Mouse (Mus musculus) ovary, postnatal 14 days (tissue): Measurements from ENCODE around the gene Wnt7a.
A peak's percentile ranks its signal among the peaks of the same experiment; 100 is the strongest.

Experiments
- DNase-seq: peaks from one replicate; pipeline ENCODE4 v3.0.0; 2022; ENCODE audit warnings: low spot score

The Wnt7a gene

DNA sequence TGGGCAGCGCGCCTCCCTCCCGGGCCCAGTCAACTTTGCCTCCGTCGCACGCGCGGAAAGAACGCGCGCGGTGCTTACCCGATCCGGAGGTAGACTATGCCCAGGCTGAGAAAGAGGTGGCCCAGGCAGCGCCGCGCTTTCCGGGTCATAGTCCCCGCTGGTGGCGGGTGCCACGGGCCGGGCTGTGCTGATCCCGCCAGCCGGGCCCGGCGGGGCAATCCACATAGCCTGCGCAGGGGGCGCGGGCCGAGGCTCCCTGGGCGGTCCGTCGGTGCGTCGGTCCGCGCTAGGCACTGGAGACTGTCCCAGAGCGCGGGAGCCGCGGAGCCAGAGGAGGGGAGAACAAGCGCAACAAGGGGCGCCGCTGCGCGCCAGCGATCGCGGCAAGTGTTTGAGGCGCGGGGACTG lies at the start of gene Wnt7a:
Gene Wnt7a, minus strand, starts transcription at position 403 of the 408 bp plus-strand sequence.
- DNase-seq = no peak

DNA sequence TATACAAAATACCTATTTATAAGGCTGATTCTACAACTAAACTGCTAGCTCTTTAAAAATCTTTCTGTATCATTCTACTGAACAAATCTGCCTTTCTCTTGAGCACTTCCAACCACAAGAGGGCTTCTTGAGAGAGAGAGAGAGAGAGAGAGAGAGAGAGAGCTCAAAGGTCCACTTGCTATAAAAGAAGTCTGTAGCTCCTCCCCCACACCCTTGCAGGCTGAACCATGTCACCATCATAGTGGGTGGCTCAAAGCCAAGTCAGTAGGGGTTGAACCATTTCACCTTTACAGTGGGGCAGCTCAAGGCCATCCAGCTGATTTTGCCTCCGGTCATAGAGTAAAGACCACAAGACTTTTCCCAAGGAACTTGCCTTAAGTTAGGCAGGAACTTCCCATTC lies 48.3 kb upstream of the Wnt7a start:
- DNase-seq = no peak

DNA sequence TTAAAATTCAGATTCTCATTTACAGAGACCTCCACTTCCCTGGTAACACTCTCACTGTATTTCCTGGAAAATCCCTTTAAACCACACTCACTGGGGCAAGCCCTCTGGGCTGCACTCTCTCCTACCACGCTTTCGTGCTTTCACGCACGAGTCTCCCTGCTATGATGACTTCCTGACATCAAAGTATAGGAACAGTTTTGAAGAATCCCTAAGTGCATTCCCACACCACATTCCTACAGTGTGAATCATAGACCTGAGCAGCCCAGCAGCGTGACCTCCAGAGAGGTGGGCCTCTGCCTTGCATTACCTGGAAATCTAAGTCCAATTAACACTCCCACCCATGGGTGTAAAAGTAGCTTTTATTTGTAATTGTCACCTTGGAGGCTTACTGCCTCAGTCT lies 43.4 kb upstream of the Wnt7a start:
- no peak for DNase-seq

DNA sequence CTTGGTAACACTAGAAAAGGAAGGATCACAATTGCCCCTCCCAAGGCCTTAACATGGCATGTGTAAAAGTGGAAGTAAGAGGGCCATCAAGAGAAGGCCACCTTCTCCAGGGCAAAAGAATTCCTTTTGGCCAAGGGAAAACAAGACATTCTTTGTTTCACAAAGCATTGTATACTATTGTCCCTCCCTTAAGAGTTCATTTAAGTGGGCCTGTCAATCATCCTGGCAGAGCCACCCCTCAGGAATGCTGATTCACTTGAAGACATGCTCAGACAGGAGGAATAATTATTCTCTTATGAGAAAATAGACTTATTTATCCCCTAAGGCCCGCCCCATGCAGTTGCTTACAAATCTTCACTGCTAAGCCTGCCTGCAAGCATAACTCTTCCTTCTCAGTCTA lies 40.9 kb upstream of the Wnt7a start:
- no peak for DNase-seq

DNA sequence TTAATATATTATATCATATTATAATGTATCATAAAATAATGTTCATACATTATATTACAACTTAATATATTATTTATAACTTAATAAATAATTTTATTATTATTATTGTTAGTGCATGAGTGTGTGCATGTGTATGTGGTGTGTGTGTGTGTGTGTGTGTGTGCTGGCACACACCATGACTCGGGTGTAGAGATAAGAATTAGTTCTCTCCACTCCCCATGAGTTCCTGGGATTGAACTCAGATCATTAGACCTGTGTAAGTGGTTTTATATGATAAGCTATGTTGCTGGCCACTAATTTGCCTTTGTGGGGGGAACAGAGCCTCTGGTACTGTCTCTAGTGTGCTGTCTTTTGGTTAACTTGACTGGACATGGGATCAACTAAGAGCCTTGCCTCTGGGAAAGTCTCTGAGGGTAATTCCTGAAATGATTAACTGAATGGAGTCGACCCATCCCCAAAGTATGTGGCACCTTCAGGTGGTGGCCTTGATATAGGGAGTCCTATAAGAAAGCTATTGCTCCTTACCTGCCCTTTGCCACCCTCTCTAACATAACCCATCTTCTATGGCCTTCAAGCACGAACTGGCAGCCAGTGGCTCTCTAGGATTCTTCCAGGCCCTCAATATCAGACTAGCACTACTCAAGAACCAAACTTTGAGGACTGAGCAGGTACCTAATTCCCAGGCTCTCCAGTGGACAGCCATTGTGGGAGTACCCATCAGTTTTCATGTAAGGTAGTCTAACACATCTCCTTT lies 38.5 kb upstream of the Wnt7a start:
- no peak for DNase-seq

DNA sequence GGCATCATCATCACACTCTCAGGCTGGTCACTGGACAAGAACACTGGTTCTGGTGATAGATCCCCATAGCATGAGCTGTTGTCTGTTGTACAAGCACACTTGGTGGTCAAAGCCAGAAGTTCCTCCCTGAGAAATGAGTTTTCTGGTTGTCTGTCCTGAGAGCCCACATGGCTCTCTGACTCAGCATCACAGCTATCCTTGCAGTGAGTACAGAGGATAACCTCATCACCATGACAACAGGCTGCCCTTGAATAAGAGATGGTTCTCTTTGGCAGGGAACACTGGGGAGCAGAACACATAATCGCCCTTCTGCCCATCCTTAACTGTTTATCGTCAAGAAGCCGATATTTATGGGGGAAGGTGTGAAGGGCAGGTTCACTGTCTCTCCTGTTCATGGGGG lies 34.2 kb upstream of the Wnt7a start:
- no peak for DNase-seq

DNA sequence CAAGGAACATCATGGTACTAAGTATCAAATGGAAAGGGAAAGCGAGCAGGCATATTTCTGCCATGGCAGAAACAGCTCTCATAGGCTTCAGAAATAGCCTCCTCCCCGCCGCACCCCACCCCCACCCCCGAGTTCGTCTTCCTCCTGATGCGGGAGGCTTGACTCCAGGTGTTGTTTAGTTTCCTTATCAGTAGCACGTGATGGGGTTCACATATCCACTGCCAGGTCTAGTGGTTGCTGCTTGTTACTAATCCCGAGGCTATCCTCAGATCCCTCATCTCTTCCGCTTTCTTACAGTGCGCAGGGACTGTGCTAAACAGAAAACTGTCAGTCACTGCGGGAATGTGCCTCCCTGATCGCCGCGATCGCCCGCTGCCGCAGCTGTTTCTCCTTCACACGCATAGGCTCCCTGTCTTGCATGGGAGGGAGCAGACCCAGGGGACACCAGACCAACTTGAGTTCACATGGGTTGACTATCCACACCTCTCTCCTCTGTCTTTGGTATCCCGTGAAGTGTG lies 30.0 kb upstream of the Wnt7a start:
- DNase-seq = no peak

DNA sequence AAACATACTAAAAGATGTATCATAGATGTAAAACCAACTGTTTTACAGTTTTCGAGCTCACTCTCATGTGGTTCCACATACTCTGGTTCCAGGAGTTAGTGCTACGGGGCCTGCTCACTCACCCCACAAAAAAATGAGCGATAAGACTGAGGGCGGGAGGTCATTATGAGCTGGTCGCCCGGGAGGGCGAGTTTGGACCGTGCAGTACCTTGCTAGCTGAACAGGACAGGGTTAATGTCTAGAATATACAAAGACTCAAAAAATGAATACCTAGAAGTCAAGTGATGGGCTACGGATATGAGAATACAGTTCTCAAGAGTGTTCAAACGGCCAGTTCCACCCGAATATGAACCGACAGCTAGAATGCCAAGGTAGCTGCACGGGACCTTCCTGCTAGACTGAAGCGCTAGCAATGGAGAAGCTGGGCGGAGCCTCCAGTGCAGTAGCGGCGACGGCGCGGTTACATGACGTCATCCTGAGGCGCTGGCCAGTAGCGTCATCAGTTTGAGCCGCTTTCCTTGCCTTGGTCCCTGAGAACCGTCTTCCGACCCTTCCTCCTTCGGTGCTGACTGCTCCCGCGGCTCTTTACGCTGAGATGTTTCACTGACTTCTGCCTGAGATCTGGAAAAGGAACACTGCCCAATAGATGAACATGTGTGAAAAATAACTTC lies 29.4 kb upstream of the Wnt7a start:
- peak; percentile 97 for DNase-seq

DNA sequence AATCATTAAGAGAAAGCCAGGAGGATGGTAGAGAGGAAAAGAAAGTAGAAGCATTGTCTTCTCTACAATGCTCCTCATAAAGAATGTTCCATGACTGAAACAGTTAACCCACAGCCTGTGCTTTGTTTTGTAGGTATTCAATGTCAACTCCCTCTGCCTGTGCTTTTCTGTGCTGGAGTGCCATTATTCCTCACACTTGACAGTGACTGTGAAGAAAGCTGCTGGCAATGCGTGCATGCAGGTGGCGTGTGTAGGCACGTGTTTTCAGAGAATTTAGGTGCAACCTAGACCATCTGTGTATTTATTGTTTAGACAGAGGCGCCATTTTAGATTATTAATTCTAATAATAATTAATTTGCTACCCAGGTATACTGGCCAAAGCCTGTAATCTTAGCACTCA lies 13.0 kb upstream of the Wnt7a start:
- DNase-seq = no peak

DNA sequence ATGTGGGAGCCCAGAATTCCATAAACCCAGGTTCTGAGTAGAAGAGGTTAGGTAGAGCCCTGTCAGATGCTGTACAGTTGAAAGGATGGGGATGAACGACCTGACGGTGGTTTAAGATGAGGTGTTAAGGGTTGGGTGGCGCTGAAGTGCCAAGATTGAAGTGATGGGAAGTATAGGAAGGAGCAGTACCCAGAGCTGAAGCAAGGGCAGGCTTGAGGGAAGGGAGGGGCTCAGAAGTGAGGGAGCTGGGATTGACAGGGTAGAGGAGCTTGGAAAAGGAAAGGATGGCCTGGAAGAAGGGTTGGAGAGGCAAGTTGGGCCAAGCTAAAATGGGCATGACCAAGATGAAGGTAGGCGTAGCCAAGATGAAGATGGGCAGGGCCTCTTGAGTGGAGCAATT lies 10.5 kb upstream of the Wnt7a start:
- no peak for DNase-seq

DNA sequence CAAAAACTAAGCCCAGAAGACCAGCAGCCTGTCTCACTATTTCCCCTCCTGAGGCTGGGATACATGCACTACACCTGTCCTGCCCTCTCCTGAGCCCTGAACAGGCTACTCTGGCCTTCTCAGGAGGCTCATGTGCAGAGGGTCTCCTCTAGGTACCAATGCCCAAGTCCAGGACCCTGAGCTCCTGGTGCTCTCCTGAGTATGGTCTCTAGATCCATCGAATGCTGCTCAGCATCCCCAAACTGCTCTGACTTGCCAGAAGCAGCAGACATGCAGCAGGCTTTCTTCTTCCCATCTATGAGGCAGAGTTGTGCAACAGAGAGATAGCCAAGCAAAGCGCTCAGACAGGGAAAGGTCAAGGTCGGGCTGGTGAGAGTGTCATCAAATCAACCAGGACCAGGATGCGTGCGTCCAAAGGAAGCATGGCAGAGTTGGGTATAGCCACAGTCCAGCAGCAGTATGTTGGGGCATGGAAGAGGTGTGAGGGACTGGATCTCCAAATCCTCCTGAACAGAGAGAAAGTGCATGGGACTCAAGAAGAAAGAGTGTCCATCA lies 6.2 kb upstream of the Wnt7a start:
- DNase-seq = no peak

DNA sequence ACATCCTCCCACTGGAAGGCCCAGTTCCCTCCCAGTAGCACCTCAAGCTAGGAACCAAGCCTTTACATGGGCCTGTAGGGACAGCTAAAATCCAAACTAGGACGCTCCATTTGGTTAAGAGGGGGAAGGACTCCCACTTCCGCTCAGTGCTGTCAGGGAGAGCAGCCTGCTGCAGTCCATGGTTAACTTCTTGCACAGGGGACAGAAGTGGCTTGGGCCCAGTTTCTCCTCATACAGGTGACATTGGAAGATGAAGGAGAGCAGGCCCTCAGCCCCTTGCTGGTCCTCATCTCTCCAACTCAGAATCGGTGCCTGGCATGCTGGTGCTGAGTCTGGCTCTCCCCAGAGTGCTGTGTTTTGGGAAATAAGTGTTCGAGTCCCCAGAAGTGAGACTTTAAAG lies 5.0 kb upstream of the Wnt7a start:
- no peak for DNase-seq

DNA sequence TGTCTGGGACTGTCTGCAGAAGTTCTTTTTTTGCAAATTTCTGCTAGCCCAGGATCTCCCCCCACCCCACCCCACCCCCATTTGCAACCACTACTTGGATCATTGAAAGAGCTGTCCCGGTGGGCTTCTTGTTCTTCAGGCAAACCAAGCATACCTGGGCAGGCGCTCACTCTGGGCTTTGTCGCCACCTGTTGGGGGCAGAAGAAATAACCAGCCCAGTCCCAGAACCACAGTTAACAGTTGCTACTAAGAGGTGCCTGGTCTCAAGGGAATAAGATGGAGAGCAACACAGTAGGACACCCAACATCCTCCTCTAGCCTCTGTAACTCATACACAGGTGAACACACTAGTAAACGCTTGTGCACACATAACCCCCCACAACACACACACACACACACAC lies 3.7 kb upstream of the Wnt7a start:
- peak; percentile 20 for DNase-seq

DNA sequence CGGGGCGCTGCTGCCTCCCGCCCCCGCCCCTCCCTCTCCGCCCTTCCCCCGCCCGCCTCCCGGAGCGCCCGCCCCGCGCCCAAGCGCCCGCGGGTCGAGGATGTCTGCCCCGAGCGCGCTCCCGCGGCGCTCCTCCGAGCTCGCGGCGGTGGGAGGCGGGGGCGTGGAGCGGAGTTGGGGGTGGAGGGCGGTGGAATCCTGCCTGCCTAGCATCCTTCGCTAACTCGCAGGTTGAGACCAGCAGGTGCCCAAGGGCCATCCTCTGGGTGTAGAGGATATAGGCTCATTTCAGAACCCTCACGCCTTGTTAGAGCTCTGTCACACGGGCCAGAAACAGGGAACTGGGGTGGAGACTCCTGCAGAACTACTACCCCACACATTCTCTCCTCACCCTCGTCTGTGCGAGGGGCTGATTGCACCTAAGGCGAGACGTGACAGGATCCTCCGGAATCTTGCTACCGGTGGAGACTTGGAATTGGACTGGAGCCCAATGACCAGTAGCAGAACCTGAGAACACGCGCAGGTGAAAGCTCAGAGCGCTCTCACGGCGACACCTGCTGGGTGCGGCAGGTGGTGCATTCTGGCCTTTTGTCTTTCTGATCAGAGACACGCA lies 312 bp upstream of the Wnt7a start:
- peak; percentile 64 for DNase-seq

DNA sequence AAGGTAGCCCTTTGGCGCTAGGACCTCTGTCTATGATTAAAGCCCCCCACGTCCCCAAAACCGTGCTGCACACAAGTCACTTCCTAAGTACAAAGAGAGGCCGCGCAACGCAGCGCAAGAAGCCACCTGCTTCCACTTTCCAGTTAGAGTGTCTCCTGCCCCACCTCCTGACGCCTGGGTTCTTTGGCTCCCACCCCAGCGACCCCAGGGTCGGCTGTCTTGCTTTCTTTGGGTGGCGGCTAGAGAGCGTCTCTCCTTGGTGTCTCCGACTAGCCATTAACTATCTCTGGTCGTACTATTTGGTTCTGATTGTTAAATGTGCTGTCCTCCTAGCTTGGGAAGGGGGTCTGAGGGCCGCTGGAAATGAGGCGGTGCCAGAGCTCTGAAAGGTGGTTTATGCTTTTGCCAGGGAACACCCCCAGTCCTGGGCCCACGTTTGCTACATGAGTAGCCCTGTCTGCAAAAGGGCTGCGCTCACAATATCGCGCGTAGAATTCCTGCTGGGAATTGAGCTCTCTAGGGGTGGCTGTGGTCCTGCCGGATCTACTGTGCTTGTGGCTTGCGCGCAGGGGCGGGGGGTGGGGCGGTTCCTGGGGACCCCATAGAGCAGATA lies 889 bp downstream of the Wnt7a start:
- DNase-seq = no peak

DNA sequence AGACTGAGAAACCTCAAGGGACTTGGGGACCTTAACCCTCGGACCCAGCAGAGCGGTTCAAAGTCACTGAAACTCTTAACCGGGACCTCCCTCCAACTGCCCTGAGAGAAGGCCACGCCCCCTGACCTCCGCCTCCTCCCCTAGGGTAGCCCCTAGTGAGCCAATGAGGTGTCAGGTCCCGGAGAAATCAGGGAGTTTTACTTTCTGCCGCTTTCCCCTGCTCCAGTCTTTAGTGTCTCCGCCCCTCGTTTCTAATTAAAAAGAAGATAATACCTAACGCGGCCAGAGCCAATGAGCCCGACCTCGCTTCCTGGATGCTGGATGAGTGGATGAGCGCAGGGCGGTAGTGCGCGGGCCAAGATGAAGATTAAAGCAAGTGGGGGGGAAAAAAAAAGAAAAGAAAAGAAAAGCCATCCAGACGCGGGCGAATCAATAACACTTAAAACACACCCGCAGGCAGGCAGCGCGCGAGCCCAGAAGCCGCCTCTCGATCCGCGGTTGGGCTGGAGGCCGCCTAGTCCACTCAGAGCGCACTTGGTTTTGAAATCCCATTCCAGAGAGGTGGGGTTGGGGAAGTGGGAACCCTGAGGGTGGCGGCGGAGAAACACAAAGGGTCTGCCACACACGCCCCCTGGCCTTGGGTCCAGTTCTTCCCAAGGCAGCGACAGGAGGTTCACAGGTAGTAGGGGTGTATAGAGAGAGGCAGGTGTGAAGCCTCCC lies 1.6 kb downstream of the Wnt7a start:
- no peak for DNase-seq

DNA sequence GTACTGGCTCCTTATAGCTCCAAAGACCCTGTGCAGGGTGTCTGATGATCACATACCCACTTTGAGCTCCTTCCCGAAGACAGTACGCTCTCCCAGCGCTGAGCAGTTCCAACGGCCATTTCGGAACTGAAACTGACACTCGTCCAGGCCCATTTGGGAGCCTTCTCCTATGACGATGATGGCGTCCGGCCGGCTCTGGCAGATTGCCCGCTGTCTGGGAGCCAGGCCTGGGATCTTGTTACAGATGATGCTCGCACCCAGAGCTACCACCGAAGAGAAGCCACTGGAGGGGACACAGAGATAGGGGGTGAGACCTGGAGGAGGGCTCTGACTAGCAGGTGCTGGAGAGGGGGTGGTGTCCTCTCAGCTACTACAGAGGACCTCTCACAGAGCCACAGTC lies 2.5 kb downstream of the Wnt7a start:
- no peak for DNase-seq

DNA sequence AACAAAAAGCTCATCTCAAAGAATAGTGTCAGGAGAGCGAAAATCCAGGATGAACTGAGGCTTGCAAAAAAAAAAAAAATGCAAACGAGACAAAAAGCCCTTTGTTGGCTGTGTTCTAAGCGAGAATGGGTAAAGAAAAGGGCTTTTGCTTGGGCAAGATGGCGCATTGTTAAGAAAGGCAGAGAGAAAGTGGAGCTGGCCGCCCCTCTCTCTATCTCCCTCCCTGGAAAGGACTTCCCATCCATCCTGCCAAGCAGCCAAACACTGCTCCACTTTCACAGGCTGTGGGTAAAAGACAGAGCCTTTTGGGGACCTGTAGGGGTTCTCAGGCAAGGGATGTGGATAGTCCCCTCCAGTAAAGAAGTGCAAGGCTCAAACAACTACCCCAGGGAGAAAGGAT lies 9.6 kb downstream of the Wnt7a start:
- no peak for DNase-seq

DNA sequence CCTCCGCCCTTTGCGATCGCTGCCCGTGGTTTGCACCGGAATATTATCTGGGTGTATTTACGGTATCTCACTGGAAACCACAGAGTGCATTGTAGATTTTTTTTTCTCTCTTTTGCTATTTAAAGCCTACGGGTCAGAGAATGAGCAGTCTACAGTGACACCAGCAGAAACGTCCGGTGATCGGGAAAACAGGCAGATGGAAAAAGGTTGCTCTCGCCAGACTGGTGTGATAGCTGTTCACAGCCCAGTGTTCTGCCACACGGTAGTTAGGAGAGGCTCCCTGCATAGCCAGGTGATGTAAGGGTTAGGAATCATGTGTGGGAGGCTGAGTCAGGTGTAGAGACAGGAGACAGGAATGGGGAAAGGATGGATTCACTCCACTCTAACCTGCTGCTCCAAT lies 10.6 kb downstream of the Wnt7a start:
- DNase-seq = no peak

DNA sequence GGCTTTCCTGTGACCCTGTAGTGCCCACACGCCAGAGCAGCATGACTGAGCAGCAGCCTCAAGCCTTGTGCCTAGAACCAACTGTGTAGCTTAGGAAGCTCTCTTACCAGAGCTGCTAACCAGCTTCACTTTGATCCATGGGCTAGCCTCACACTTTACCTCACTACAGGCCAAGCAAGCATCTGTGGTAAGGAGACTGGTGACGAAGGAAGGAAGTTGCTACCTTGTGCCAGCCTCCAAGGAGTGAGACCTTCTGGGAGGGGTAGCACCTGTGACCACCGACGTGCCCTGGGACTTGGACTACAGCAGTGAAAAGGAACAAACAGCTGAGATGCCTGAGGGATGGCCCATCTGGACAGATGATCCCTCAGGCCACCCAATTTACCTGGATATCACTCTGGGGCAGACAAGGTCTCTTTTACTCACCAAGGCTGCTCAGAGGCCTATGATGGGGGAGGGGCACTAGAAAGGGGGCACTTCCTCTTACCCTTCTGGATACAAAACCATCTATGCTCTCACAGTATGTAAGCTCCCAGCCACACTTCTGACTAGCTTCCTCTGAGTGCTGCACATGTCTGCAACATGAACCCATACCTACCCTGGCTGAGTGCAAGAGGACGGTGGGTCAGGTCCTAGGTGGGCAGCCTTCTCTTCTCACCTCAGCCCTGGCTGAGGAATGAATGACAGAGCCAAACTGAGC lies 18.5 kb downstream of the Wnt7a start:
- DNase-seq = no peak

DNA sequence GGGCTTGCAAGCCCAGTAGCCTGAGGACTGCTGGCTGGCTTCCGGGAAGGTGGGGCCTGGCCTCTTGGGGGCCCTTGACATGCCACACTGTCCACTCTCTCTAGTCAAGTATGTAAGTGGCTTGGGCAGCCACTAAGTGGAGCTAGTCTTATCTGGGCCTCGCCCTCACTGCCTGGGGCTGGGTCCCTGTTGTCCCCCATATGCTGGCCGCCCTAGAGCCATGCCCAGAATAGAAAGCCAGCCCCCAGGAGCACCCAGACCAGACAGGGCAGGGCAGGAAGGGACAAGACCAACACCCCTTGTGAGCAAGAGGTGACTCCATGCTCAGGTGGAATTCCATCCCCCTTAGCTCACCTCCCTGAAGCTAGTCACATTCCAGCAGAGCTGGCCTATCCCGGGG lies 22.0 kb downstream of the Wnt7a start:
- no peak for DNase-seq
